Mouse (Mus musculus): ENCODE measurements around the gene Tnfrsf11a. TPM values are rescaled to one million over a fixed set of nuclear protein-coding genes. Genes with fewer than 3 reads are reported as not detected.

Tnfrsf11a gene
- polyA plus RNA-seq, 1 experiment = 0.06 TPM

- H3K36me3 ChIP-seq (ENCODE audit: control insufficient read depth, insufficient read depth) = no peaks in the 10 kb centered on the region
- H3ac ChIP-seq (ENCODE audit: control insufficient read depth, insufficient read length) = no peak overlapping the region
- H3K79me2 ChIP-seq (ENCODE audit: control insufficient read depth, insufficient read depth) = no peaks in the 10 kb centered on the region
- no peak overlapping the region for H3K4me3 ChIP-seq
- H3K27me3 ChIP-seq (ENCODE audit: control insufficient read depth, insufficient read depth, insufficient read length) = no peaks in the 10 kb centered on the region
- TF ChIP-seq SRF (IDR thresholded peaks at IDR 0.05; ENCODE audit: control insufficient read depth, insufficient read length, low read depth) = no peak
- no peak for TF ChIP-seq MAX (IDR thresholded peaks at IDR 0.05; ENCODE audit: low read depth)
- no peak for TF ChIP-seq POLR2AphosphoS2 (IDR thresholded peaks at IDR 0.05; ENCODE audit: insufficient read length, low read depth)
- TF ChIP-seq E2F4 (IDR thresholded peaks at IDR 0.05; ENCODE audit: insufficient read depth) = no peak
- TF ChIP-seq TCF12 (IDR thresholded peaks at IDR 0.05; ENCODE audit: insufficient read depth, poor library complexity, severe bottlenecking) = no peak
- no peak for TF ChIP-seq TCF3 (IDR thresholded peaks at IDR 0.05; ENCODE audit: insufficient read length, low read depth)
- peak overlapping the region; percentile 34 for H3K4me2 ChIP-seq (ENCODE audit: low read depth)
Observed at GRCm38 (mm10) chr1:105819031-105819430, 38.5 kb downstream of the Tnfrsf11a start.

GRCm38 (mm10) chr1:105819740-105820139 is 39.2 kb downstream of the Tnfrsf11a start:
- no peaks in the 10 kb centered on the region for H3K27me3 ChIP-seq (ENCODE audit: control insufficient read depth, insufficient read depth, insufficient read length)
- H3ac ChIP-seq (ENCODE audit: control insufficient read depth, insufficient read length) = no peak overlapping the region
- no peak overlapping the region for H3K4me3 ChIP-seq
- TF ChIP-seq SRF (IDR thresholded peaks at IDR 0.05; ENCODE audit: control insufficient read depth, insufficient read length, low read depth) (no peak), MYOD1 (IDR thresholded peaks at IDR 0.05; ENCODE audit: control insufficient read depth in 1 of 3, insufficient read length in 2 of 3, low read depth in 2 of 3) (no peak), MAX (IDR thresholded peaks at IDR 0.05; ENCODE audit: low read depth) (no peak), CEBPB (IDR thresholded peaks at IDR 0.05; ENCODE audit: insufficient read depth, poor library complexity, severe bottlenecking) (no peak), E2F4 (IDR thresholded peaks at IDR 0.05; ENCODE audit: insufficient read depth) (no peak), POLR2A (IDR thresholded peaks at IDR 0.05; ENCODE audit: insufficient read length, low read depth) (no peak), REST (IDR thresholded peaks at IDR 0.05; ENCODE audit: insufficient read depth, insufficient read length) (no peak), TCF12 (IDR thresholded peaks at IDR 0.05; ENCODE audit: insufficient read depth, poor library complexity, severe bottlenecking) (no peak), MYOG (IDR thresholded peaks at IDR 0.05; ENCODE audit: control insufficient read depth in 1 of 3, insufficient read depth in 1 of 3, insufficient read length in 2 of 3, low read depth in 2 of 3) (no peak), TCF3 (IDR thresholded peaks at IDR 0.05; ENCODE audit: insufficient read length, low read depth) (no peak), POLR2AphosphoS2 (IDR thresholded peaks at IDR 0.05; ENCODE audit: insufficient read length, low read depth) (no peak), USF1 (IDR thresholded peaks at IDR 0.05; ENCODE audit: low read depth) (no peak)
- H3K4me2 ChIP-seq (ENCODE audit: low read depth) = no peak overlapping the region
- no peaks in the 10 kb centered on the region for H3K79me2 ChIP-seq (ENCODE audit: control insufficient read depth, insufficient read depth)
- H3K36me3 ChIP-seq (ENCODE audit: control insufficient read depth, insufficient read depth) = no peaks in the 10 kb centered on the region

GRCm38 (mm10) chr1:105824356-105824755 is 43.8 kb downstream of the Tnfrsf11a start:
- Histone ChIP-seq H3ac (ENCODE audit: control insufficient read depth, insufficient read length) (no peak overlapping the region), H3K4me2 (ENCODE audit: low read depth) (no peak overlapping the region), H3K79me2 (ENCODE audit: control insufficient read depth, insufficient read depth) (no peaks in the 10 kb centered on the region), H3K36me3 (ENCODE audit: control insufficient read depth, insufficient read depth) (no peaks in the 10 kb centered on the region), H3K4me3 (no peak overlapping the region), H3K27me3 (ENCODE audit: control insufficient read depth, insufficient read depth, insufficient read length) (no peaks in the 10 kb centered on the region)
- TF ChIP-seq REST (IDR thresholded peaks at IDR 0.05; ENCODE audit: insufficient read depth, insufficient read length) = no peak
- no peak for TF ChIP-seq POLR2A (IDR thresholded peaks at IDR 0.05; ENCODE audit: insufficient read length, low read depth)
- TF ChIP-seq MYOG (IDR thresholded peaks at IDR 0.05; ENCODE audit: control insufficient read depth in 1 of 3, insufficient read depth in 1 of 3, insufficient read length in 2 of 3, low read depth in 2 of 3) = no peak
- TF ChIP-seq E2F4 (IDR thresholded peaks at IDR 0.05; ENCODE audit: insufficient read depth) = no peak
- TF ChIP-seq POLR2AphosphoS2 (IDR thresholded peaks at IDR 0.05; ENCODE audit: insufficient read length, low read depth) = no peak
- no peak for TF ChIP-seq MAX (IDR thresholded peaks at IDR 0.05; ENCODE audit: low read depth)
- TF ChIP-seq TCF3 (IDR thresholded peaks at IDR 0.05; ENCODE audit: insufficient read length, low read depth) = no peak
- no peak for TF ChIP-seq USF1 (IDR thresholded peaks at IDR 0.05; ENCODE audit: low read depth)
- no peak for TF ChIP-seq MYOD1 (IDR thresholded peaks at IDR 0.05; ENCODE audit: control insufficient read depth in 1 of 3, insufficient read length in 2 of 3, low read depth in 2 of 3)
- TF ChIP-seq SRF (IDR thresholded peaks at IDR 0.05; ENCODE audit: control insufficient read depth, insufficient read length, low read depth) = no peak
- TF ChIP-seq CEBPB (IDR thresholded peaks at IDR 0.05; ENCODE audit: insufficient read depth, poor library complexity, severe bottlenecking) = no peak
- no peak for TF ChIP-seq TCF12 (IDR thresholded peaks at IDR 0.05; ENCODE audit: insufficient read depth, poor library complexity, severe bottlenecking)

GRCm38 (mm10) chr1:105824980-105825379 is 44.5 kb downstream of the Tnfrsf11a start:
- H3K4me3 ChIP-seq = no peak overlapping the region
- H3K27me3 ChIP-seq (ENCODE audit: control insufficient read depth, insufficient read depth, insufficient read length) = no peaks in the 10 kb centered on the region

More at GRCm38 (mm10) chr1:105824980-105825379, 44.5 kb downstream of the Tnfrsf11a start:
- H3ac ChIP-seq (ENCODE audit: control insufficient read depth, insufficient read length) = no peak overlapping the region
- no peak overlapping the region for H3K4me2 ChIP-seq (ENCODE audit: low read depth)
- H3K36me3 ChIP-seq (ENCODE audit: control insufficient read depth, insufficient read depth) = no peaks in the 10 kb centered on the region
- H3K79me2 ChIP-seq (ENCODE audit: control insufficient read depth, insufficient read depth) = no peaks in the 10 kb centered on the region
- TF ChIP-seq MAX (IDR thresholded peaks at IDR 0.05; ENCODE audit: low read depth) = no peak
- no peak for TF ChIP-seq E2F4 (IDR thresholded peaks at IDR 0.05; ENCODE audit: insufficient read depth)
- no peak for TF ChIP-seq MYOD1 (IDR thresholded peaks at IDR 0.05; ENCODE audit: control insufficient read depth in 1 of 3, insufficient read length in 2 of 3, low read depth in 2 of 3)
- no peak for TF ChIP-seq POLR2A (IDR thresholded peaks at IDR 0.05; ENCODE audit: insufficient read length, low read depth)
- no peak for TF ChIP-seq TCF12 (IDR thresholded peaks at IDR 0.05; ENCODE audit: insufficient read depth, poor library complexity, severe bottlenecking)
- no peak for TF ChIP-seq TCF3 (IDR thresholded peaks at IDR 0.05; ENCODE audit: insufficient read length, low read depth)
- no peak for TF ChIP-seq CEBPB (IDR thresholded peaks at IDR 0.05; ENCODE audit: insufficient read depth, poor library complexity, severe bottlenecking)
- no peak for TF ChIP-seq MYOG (IDR thresholded peaks at IDR 0.05; ENCODE audit: control insufficient read depth in 1 of 3, insufficient read depth in 1 of 3, insufficient read length in 2 of 3, low read depth in 2 of 3)
- TF ChIP-seq REST (IDR thresholded peaks at IDR 0.05; ENCODE audit: insufficient read depth, insufficient read length) = no peak
- TF ChIP-seq SRF (IDR thresholded peaks at IDR 0.05; ENCODE audit: control insufficient read depth, insufficient read length, low read depth) = no peak
- no peak for TF ChIP-seq USF1 (IDR thresholded peaks at IDR 0.05; ENCODE audit: low read depth)
- no peak for TF ChIP-seq POLR2AphosphoS2 (IDR thresholded peaks at IDR 0.05; ENCODE audit: insufficient read length, low read depth)
